Mouse (Mus musculus): Measurements from ENCODE around the gene Dlgap4. TPM values are rescaled to one million over a fixed set of nuclear protein-coding genes. Genes with fewer than 3 reads are reported as not detected.

Dlgap4 gene
- polyA plus RNA-seq (2012; rRNA removed) (100 and 114 TPM in 2 replicates), polyA plus RNA-seq (2014; fragmentation: Nextera tagmentation; extraction: Ambion mirVana) (94.1 and 101 TPM in 2 replicates)

DNA sequence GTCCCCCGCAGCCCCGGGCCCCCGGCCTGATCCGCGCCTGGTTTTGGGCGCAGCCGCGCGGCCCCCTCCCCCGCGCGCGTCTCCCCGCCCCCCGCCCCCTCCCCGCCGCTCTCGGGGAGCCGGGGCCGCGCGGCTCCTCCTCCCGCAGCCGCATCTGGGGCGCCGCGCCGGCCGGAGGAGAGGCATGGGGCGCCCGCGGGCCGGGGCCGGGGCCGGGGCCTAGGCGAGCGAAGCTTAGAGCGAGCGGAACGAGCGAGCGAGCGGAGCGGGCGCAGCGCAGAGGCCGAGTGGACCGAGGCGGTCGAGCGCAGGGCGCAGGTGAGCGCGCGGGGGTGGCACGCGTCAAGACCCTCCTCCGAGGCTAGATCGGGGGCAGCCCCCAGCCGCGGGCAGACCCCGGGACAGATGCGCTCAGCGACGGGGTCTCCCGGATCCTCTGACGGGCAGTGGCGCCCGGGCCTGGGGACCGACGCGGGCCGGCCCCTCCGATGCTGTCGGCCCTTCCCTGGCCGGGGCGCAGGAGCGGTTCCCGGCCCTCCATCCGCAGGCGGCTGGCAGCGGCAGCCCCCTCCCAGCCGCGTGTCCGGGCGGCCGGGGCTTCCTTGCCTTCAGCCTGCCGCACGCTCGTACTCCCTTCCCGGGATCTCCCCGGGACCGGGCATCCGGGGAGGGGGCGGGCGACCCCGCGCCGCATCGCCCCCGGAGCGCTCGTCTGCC, at the start of gene Dlgap4:
Dlgap4 (plus strand) TSS at position 165 of the 717 bp plus-strand sequence.
- no peak within 1 kb of the TSS for H3K27ac ChIP-seq (replicated peaks; ENCODE audit: low read depth, low read length)

DNA sequence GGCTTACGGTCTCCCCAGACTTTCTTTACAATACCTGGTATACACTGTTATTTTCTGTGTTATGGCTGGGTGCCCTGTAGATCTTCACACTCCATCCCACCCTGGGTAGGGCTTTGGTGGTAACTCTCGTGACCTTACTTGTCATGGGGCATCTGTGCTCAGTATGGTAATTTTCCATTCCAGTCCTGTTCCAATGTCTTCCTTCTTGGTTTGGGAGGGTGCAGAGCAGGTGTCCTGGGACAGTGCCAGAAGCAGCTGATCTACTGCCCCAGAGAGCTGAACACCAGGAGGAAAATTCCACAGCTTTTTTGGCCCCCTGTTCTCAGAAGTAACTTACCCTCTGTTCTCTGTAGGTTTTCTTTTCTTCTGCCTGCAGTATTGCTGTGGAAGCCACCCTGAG, 47.0 kb upstream of the Dlgap4 start:
- no peak for TF ChIP-seq POLR2A (IDR thresholded peaks at IDR 0.05; ENCODE audit: borderline replicate concordance, extremely low read depth, insufficient read depth, insufficient read length)
- no peaks in the 10 kb centered on the region for H3K27me3 ChIP-seq (ENCODE audit: control insufficient read depth, insufficient read depth, low read length)
- no peak overlapping the region for H3K4me2 ChIP-seq (replicated peaks; ENCODE audit: low read depth, low read length, severe bottlenecking)
- peaks cover 54% of the 10 kb centered on the region for H3K36me3 ChIP-seq (ENCODE audit: control insufficient read depth, insufficient read depth, low read length)
- no peaks in the 10 kb centered on the region for H3K9me3 ChIP-seq (ENCODE audit: control insufficient read depth, low read length)
- no peak overlapping the region for H3K4me3 ChIP-seq (replicated peaks; ENCODE audit: low read length)
- H3K4me1 ChIP-seq (ENCODE audit: control insufficient read depth, insufficient read depth, low read length) = no peaks in the 10 kb centered on the region
- DNase-seq (ENCODE audit: low spot score) (no peak), ATAC-seq (ENCODE audit: low FRiP score, low read depth) (no peak)
- H3K9ac ChIP-seq (ENCODE audit: low read depth, low read length, severe bottlenecking) = no peak overlapping the region
- WGBS = 71% methylated on average over 2 of the region's 2 CpGs
- H3K27ac ChIP-seq (replicated peaks; ENCODE audit: low read depth, low read length) = no peak overlapping the region

More for the DNA sequence above, at the start of gene Dlgap4:
- Histone ChIP-seq H3K4me3 (replicated peaks; ENCODE audit: low read length) (peak within 1 kb of the TSS; percentile 71), H3K27me3 (ENCODE audit: control insufficient read depth, insufficient read depth, low read length) (peaks cover 59% of the 10 kb centered on the region), H3K4me2 (replicated peaks; ENCODE audit: low read depth, low read length, severe bottlenecking) (peak within 1 kb of the TSS; percentile 97), H3K9me3 (ENCODE audit: control insufficient read depth, low read length) (no peaks in the 10 kb centered on the region), H3K4me1 (ENCODE audit: control insufficient read depth, insufficient read depth, low read length) (peaks cover 9% of the 10 kb centered on the region; the same call in 1 of the 2 replicates), H3K36me3 (ENCODE audit: control insufficient read depth, insufficient read depth, low read length) (no peaks in the 10 kb centered on the region), H3K9ac (ENCODE audit: low read depth, low read length, severe bottlenecking) (peak within 1 kb of the TSS; percentile 58)
- ATAC-seq (ENCODE audit: low FRiP score, low read depth) = peak; percentile 80
- no peak for TF ChIP-seq POLR2A (IDR thresholded peaks at IDR 0.05; ENCODE audit: borderline replicate concordance, extremely low read depth, insufficient read depth, insufficient read length)
- no peak for DNase-seq (ENCODE audit: low spot score)
- under 1% methylated on average over 48 of the region's 103 CpGs for WGBS

DNA sequence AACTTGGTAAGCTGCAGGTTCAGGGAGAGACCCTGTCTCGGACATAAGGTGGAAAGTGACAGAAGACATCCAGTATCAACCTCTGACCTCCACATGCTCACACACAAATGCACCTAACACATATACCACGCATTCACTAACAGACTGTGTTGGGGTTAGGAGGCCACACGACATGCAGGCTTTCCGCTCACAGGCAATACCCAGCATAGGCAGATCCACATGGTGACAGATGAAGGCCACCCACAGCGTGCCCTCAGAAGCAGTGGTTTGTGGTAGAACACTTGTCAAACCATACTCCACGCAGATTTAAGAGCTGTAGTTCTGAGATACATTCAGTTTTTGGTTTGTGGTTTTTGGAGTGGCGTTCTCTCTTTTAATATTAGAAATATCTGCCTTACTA, 44.9 kb upstream of the Dlgap4 start:
- H3K36me3 ChIP-seq (ENCODE audit: control insufficient read depth, insufficient read depth, low read length) = peaks cover 46% of the 10 kb centered on the region
- no peak for TF ChIP-seq POLR2A (IDR thresholded peaks at IDR 0.05; ENCODE audit: borderline replicate concordance, extremely low read depth, insufficient read depth, insufficient read length)

DNA sequence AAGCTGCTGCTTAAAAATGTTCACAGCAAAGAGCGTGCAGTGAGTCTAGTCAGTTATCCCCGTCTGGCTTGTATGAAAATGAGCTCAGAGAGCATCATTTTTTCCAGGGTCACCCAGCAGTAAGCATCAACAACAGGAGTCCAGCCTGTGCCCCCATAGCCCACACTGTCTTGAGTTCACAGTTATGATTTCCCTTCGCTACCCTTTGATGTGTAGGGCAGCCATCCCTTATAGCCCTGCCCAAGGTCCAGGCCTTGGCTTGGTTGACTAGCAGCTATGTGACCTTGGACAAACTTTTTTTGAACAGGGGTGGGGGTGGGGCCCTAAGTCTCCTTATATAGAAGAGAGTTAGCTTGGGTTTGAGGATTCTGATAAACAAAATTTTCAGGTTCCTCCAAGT, 44.2 kb upstream of the Dlgap4 start:
- no peak overlapping the region for H3K4me2 ChIP-seq (replicated peaks; ENCODE audit: low read depth, low read length, severe bottlenecking)
- H3K27ac ChIP-seq (replicated peaks; ENCODE audit: low read depth, low read length) = no peak overlapping the region
- H3K27me3 ChIP-seq (ENCODE audit: control insufficient read depth, insufficient read depth, low read length) = no peaks in the 10 kb centered on the region
- no peak for TF ChIP-seq POLR2A (IDR thresholded peaks at IDR 0.05; ENCODE audit: borderline replicate concordance, extremely low read depth, insufficient read depth, insufficient read length)
- peaks cover 44% of the 10 kb centered on the region for H3K36me3 ChIP-seq (ENCODE audit: control insufficient read depth, insufficient read depth, low read length)
- no peaks in the 10 kb centered on the region for H3K9me3 ChIP-seq (ENCODE audit: control insufficient read depth, low read length)
- H3K9ac ChIP-seq (ENCODE audit: low read depth, low read length, severe bottlenecking) = no peak overlapping the region
- WGBS = 93% methylated on average over 3 of the region's 3 CpGs
- H3K4me1 ChIP-seq (ENCODE audit: control insufficient read depth, insufficient read depth, low read length) = no peaks in the 10 kb centered on the region
- no peak overlapping the region for H3K4me3 ChIP-seq (replicated peaks; ENCODE audit: low read length)
- no peak for ATAC-seq (ENCODE audit: low FRiP score, low read depth)
- DNase-seq (ENCODE audit: low spot score) = no peak

More for the DNA sequence above, 44.9 kb upstream of the Dlgap4 start:
- Histone ChIP-seq H3K9me3 (ENCODE audit: control insufficient read depth, low read length) (no peaks in the 10 kb centered on the region), H3K4me3 (replicated peaks; ENCODE audit: low read length) (no peak overlapping the region), H3K4me1 (ENCODE audit: control insufficient read depth, insufficient read depth, low read length) (no peaks in the 10 kb centered on the region), H3K4me2 (replicated peaks; ENCODE audit: low read depth, low read length, severe bottlenecking) (no peak overlapping the region), H3K9ac (ENCODE audit: low read depth, low read length, severe bottlenecking) (no peak overlapping the region), H3K27ac (replicated peaks; ENCODE audit: low read depth, low read length) (no peak overlapping the region), H3K27me3 (ENCODE audit: control insufficient read depth, insufficient read depth, low read length) (no peaks in the 10 kb centered on the region)
- no peak for ATAC-seq (ENCODE audit: low FRiP score, low read depth)
- no peak for DNase-seq (ENCODE audit: low spot score)
- WGBS = 91% methylated on average over 7 of the region's 7 CpGs

DNA sequence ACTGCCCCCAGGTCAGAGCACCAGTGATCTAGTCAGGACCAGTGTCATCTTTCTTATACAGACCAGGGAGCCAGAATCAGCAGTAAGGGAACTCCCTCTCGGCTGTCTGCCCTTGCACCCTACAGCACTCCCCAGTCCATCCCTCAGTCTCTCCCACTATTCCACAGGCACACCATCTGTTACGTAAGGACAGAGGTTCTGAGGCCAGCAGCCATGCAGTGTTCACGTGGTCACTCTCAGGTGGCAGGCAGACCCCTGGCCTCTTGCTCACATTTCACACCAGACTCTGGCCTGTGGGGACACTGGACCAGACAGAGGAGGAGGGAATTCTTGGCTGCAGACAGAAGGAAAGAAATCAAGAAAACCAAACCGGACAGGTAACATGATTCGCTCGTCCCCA, 42.0 kb upstream of the Dlgap4 start:
- 77% methylated on average over 6 of the region's 6 CpGs for WGBS
- no peak for DNase-seq (ENCODE audit: low spot score)
- Histone ChIP-seq H3K4me1 (ENCODE audit: control insufficient read depth, insufficient read depth, low read length) (no peaks in the 10 kb centered on the region), H3K9ac (ENCODE audit: low read depth, low read length, severe bottlenecking) (no peak overlapping the region), H3K36me3 (ENCODE audit: control insufficient read depth, insufficient read depth, low read length) (peaks cover 33% of the 10 kb centered on the region), H3K4me3 (replicated peaks; ENCODE audit: low read length) (no peak overlapping the region), H3K9me3 (ENCODE audit: control insufficient read depth, low read length) (no peaks in the 10 kb centered on the region), H3K4me2 (replicated peaks; ENCODE audit: low read depth, low read length, severe bottlenecking) (no peak overlapping the region), H3K27ac (replicated peaks; ENCODE audit: low read depth, low read length) (no peak overlapping the region), H3K27me3 (ENCODE audit: control insufficient read depth, insufficient read depth, low read length) (no peaks in the 10 kb centered on the region)
- TF ChIP-seq POLR2A (IDR thresholded peaks at IDR 0.05; ENCODE audit: borderline replicate concordance, extremely low read depth, insufficient read depth, insufficient read length) = no peak
- ATAC-seq (ENCODE audit: low FRiP score, low read depth) = no peak

All from limb, embryonic 14.5 days (tissue).